In the genomic region with DNA sequence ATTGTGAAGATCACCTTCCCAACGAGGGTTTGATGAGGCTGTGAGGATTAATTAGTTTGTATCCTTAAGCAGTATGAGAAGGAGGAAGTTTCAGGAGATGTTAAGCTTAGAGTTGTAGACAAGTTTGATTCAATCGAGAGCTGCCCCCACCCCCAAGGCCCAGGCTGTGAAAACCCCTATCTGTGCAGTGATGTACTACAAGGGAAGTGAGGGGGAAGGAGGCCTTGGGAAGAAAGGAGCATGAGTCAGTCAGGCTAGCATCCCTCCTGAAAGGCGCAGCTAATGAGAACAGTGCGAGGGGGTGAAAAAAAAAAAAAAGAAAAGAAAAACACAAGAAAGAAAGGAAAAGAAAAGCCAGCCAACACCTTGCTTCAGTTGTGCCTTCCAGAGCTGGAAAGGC, we compare ENCODE assay signal across 18 mouse cellular contexts. TPM values are rescaled to one million over a fixed set of nuclear protein-coding genes. Genes with fewer than 3 reads are reported as not detected.
DNase-seq lines count a peak whose midpoint lies in the region; ATAC-seq and TF ChIP-seq lines count a peak whose summit lies in the region.
"Had no signal": no experiment of that assay in that cellular context is flagged by ENCODE, and none has a peak within 500 bp of the region (broad histone marks: within the 10 kb centered on the region; RNA-seq: fewer than 3 reads in every experiment).

No protein-coding gene starts in this region.

- peak; percentile 66 for TF ChIP-seq CTCF in layer of hippocampus, adult 2 months (conservative IDR thresholded peaks at IDR 0.05)
- peak; percentile 40; the same call in 1 of the 2 replicates for TF ChIP-seq CTCF in brain, embryonic 14.5 days (IDR thresholded peaks at IDR 0.05; ENCODE audit: borderline replicate concordance, extremely low read depth, insufficient read depth, insufficient read length)

- peak overlapping the region; percentile 67 for H3K27ac ChIP-seq in layer of hippocampus, adult 2 months
- H3K27ac ChIP-seq: forebrain, embryonic 15.5 days; liver, embryonic 15.5 days; midbrain, embryonic 15.5 days had no signal

- no peak for ATAC-seq in granulocyte monocyte progenitor cell, adult 5-6 weeks (replicated peaks; ENCODE audit: poor library complexity, severe bottlenecking)
- ATAC-seq: forebrain, embryonic 15.5 days; lung, postnatal 0 days; midbrain, embryonic 15.5 days had no signal

- no peak overlapping the region for H3K4me3 ChIP-seq in layer of hippocampus, adult 2 months
- H3K4me3 ChIP-seq: forebrain, embryonic 15.5 days; liver, embryonic 15.5 days; midbrain, embryonic 15.5 days had no signal

- DNase-seq in layer of hippocampus, adult 2 months (ENCODE audit: low spot score in 2 of 2), result no peak
- no peak for DNase-seq in layer of hippocampus, adult 18-20 months (ENCODE audit: low spot score in 2 of 2)
- peak; percentile 55 to 57 for DNase-seq in right cerebral cortex, adult 2 months (ENCODE audit: low spot score in 2 of 2)
- DNase-seq in right cerebral cortex, postnatal 14 days, result no peak
- no peak for DNase-seq in brain, embryonic 14.5 days (ENCODE audit: low read depth)
- no peak for DNase-seq in urinary bladder, postnatal 10 days (ENCODE audit: low spot score)
- DNase-seq: adrenal gland, adult 8-10 months; cerebellum, adult 11-12 months; cerebellum, postnatal 36 days; heart, postnatal 10 days; kidney, postnatal 36 days; thymus, postnatal 14 days had no signal

- TF ChIP-seq POLR2A in brain, embryonic 14.5 days (IDR thresholded peaks at IDR 0.05; ENCODE audit: borderline replicate concordance, extremely low read depth, insufficient read depth, insufficient read length, poor library complexity, severe bottlenecking), result no peak

RNA-seq across cellular contexts. Expression of a gene that starts 5.8 kb away (rescaled TPM):
- total RNA-seq in layer of hippocampus, adult 2 months (2021), result 100 to 1,000 TPM; 144 to 145 TPM
- 100 to 1,000 TPM; 143 to 144 TPM for total RNA-seq in layer of hippocampus, adult 18-20 months (2021)
- polyA plus RNA-seq in brain, embryonic 14.5 days (2012; rRNA removed), result 67.1 and 73.3 TPM in 2 replicates
- not detected in 2 replicates for total RNA-seq in granulocyte monocyte progenitor cell, adult 5-6 weeks (2014; fragmentation: Nextera tagmentation)
- not detected in 2 replicates for total RNA-seq in granulocyte monocyte progenitor cell, adult 5-6 weeks (2017)
- total RNA-seq: gastrocnemius, adult 18-20 months had no signal

Comparison
In these comparisons a context has a peak if more than half of its experiments do, and no peak if none do; other contexts are left out.
1. DNase-seq: peak in right cerebral cortex, adult 2 months (2 of 2); none in layer of hippocampus, adult 2 months (0 of 2), layer of hippocampus, adult 18-20 months (0 of 2), right cerebral cortex, postnatal 14 days (single experiment), brain, embryonic 14.5 days (single experiment) and urinary bladder, postnatal 10 days (single experiment).
2. RNA of a gene that starts 5.8 kb away (total RNA-seq): 144 to 145 TPM in layer of hippocampus, adult 2 months and 143 to 144 TPM in layer of hippocampus, adult 18-20 months; not detected in granulocyte monocyte progenitor cell, adult 5-6 weeks; every median in the first group is over 100 times any median in the second.